ENCODE assay signal across 20 mouse cellular contexts in the genomic region with DNA sequence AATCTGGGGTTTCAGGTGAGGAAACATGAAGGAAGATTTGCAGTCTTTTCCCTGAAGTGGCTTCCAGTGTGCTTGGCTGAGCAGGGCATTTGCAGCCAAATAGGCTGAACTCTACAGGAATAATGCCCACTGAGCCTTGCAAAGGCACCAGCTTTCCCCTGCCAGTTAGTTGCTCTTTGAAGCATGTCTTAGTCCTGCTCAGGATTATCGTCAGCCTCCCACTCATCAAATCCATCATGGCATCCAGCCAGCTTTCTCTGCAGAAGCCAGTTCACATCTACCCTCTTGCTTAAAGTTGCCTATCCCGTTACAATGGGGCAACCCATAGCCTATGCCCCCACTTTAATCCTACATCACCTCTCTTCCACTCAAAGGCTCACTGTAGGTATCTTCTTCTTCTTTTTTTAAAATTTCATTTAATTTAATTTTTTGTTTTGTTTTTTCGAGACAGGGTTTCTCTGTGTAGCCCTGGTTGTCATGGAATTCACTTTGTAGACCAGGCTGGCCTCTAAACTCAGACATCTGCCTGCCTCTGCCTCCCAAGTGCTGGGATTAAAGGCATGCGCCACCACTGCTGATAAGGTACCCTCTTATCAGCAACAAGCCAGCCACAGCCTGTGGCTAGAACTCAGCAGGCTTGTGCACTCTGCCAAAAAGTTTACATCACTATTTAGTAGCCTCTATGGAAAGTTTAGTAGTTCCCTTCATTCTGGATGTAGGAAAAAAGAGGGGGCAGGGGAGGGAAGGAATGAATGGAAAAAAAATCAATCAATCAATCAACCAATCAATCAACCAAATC. TPM values are rescaled to one million over a fixed set of nuclear protein-coding genes. Genes with fewer than 3 reads are reported as not detected.
DNase-seq lines count a peak whose midpoint lies in the region; ATAC-seq and TF ChIP-seq lines count a peak whose summit lies in the region.
"Had no signal": no experiment of that assay in that cellular context is flagged by ENCODE, and none has a peak within 500 bp of the region (broad histone marks: within the 10 kb centered on the region; RNA-seq: fewer than 3 reads in every experiment).

No protein-coding gene starts in this region.

- no peaks in the 10 kb centered on the region for H3K36me3 ChIP-seq in hindbrain, postnatal 0 days (ENCODE audit: insufficient read depth, low read length)
- no peaks in the 10 kb centered on the region for H3K36me3 ChIP-seq in hindbrain, embryonic 14.5 days (replicated peaks; ENCODE audit: control insufficient read depth, insufficient read depth)
- H3K36me3 ChIP-seq: forebrain, embryonic 12.5 days; limb, embryonic 10.5 days; midbrain, embryonic 12.5 days had no signal

- no peaks in the 10 kb centered on the region for H3K9me3 ChIP-seq in hindbrain, postnatal 0 days (ENCODE audit: low read length)
- no peaks in the 10 kb centered on the region for H3K9me3 ChIP-seq in hindbrain, embryonic 14.5 days (ENCODE audit: control insufficient read depth, low read length)
- H3K9me3 ChIP-seq: forebrain, embryonic 12.5 days; limb, embryonic 10.5 days; midbrain, embryonic 12.5 days had no signal

- no peaks in the 10 kb centered on the region for H3K27me3 ChIP-seq in hindbrain, postnatal 0 days (ENCODE audit: insufficient read depth, low read length)
- no peaks in the 10 kb centered on the region for H3K27me3 ChIP-seq in hindbrain, embryonic 14.5 days (ENCODE audit: control insufficient read depth, insufficient read depth, low read length)
- H3K27me3 ChIP-seq: forebrain, embryonic 12.5 days; midbrain, embryonic 12.5 days had no signal

- H3K4me3 ChIP-seq in hindbrain, postnatal 0 days (ENCODE audit: low read length) = no peak overlapping the region
- no peak overlapping the region for H3K4me3 ChIP-seq in hindbrain, embryonic 14.5 days (replicated peaks; ENCODE audit: low read length)
- H3K4me3 ChIP-seq: forebrain, embryonic 12.5 days; limb, embryonic 10.5 days; midbrain, embryonic 12.5 days had no signal

- no peak for TF ChIP-seq CTCF in hindbrain, postnatal 0 days (IDR thresholded peaks at IDR 0.05; ENCODE audit: low read depth)

- no peaks in the 10 kb centered on the region for H3K4me1 ChIP-seq in hindbrain, postnatal 0 days (ENCODE audit: insufficient read depth, low read length)
- no peaks in the 10 kb centered on the region for H3K4me1 ChIP-seq in hindbrain, embryonic 14.5 days (replicated peaks; ENCODE audit: control insufficient read depth, insufficient read depth, low read length)
- H3K4me1 ChIP-seq: forebrain, embryonic 12.5 days; limb, embryonic 10.5 days; midbrain, embryonic 12.5 days had no signal

- peak; percentile 70 for ATAC-seq in hindbrain, postnatal 0 days
- no peak for ATAC-seq in hindbrain, embryonic 14.5 days (ENCODE audit: low FRiP score)

- DNase-seq in hindbrain, postnatal 0 days (ENCODE audit: low spot score) = peak; percentile 71
- DNase-seq in hindbrain, embryonic 14.5 days (ENCODE audit: low spot score) = no peak
- peak; percentile 18 for DNase-seq in right cerebral cortex, postnatal 14 days
- DNase-seq in right cerebral cortex, postnatal 25 days = no peak
- peak; percentile 43 for DNase-seq in kidney, postnatal 10 days
- no peak for DNase-seq in c-Kit-positive CD71-positive TER-119-positive erythroid progenitor cells, embryonic 14.5 days (ENCODE audit: low spot score)
- no peak for DNase-seq in frontal cortex, postnatal 10 days (ENCODE audit: low spot score in 2 of 2)
- DNase-seq: cerebellum, adult 11-12 months; lung, embryonic 14.5 days; lung, postnatal 4 days; right cerebral cortex, adult 18-20 months; spleen, adult 18-20 months; thymus, adult 2 months had no signal

- no peak overlapping the region for H3K27ac ChIP-seq in hindbrain, postnatal 0 days
- H3K27ac ChIP-seq in hindbrain, embryonic 14.5 days = no peak overlapping the region
- H3K27ac ChIP-seq: forebrain, embryonic 12.5 days; limb, embryonic 10.5 days; midbrain, embryonic 12.5 days had no signal

- 62% methylated on average over 4 of the region's 4 CpGs for WGBS in hindbrain, postnatal 0 days
- WGBS in hindbrain, embryonic 14.5 days = 70% methylated on average over 4 of the region's 4 CpGs

- no peak overlapping the region for H3K4me2 ChIP-seq in hindbrain, postnatal 0 days (ENCODE audit: low read depth, low read length)
- no peak overlapping the region for H3K4me2 ChIP-seq in hindbrain, embryonic 14.5 days (replicated peaks)
- H3K4me2 ChIP-seq: forebrain, embryonic 12.5 days; liver, embryonic 11.5 days; lung, embryonic 14.5 days; midbrain, embryonic 12.5 days had no signal

- no peak overlapping the region for H3K9ac ChIP-seq in hindbrain, postnatal 0 days (replicated peaks; ENCODE audit: low read length)
- H3K9ac ChIP-seq in hindbrain, embryonic 14.5 days = no peak overlapping the region
- H3K9ac ChIP-seq: forebrain, embryonic 12.5 days; lung, embryonic 14.5 days; midbrain, embryonic 12.5 days had no signal

RNA-seq across cellular contexts. Expression of a gene that starts 9.6 kb away (rescaled TPM):
- total RNA-seq in hindbrain, postnatal 0 days (2014; rRNA removed) = 17.5 and 25.3 TPM in 2 replicates
- polyA plus RNA-seq in hindbrain, postnatal 0 days (2015; fragmentation: Nextera tagmentation; extraction: Ambion mirVana) = 7.8 and 9.3 TPM in 2 replicates
- polyA plus RNA-seq in hindbrain, embryonic 14.5 days (2014; fragmentation: Nextera tagmentation; extraction: Ambion mirVana) = 15.8 and 16.1 TPM in 2 replicates

RNA-seq across cellular contexts. Expression of a gene that starts 34.4 kb away (rescaled TPM):
- 0.78 and 1.0 TPM in 2 replicates for total RNA-seq in hindbrain, postnatal 0 days (2014; rRNA removed)
- 3.2 and 5.0 TPM in 2 replicates for polyA plus RNA-seq in hindbrain, postnatal 0 days (2015; fragmentation: Nextera tagmentation; extraction: Ambion mirVana)
- polyA plus RNA-seq in hindbrain, embryonic 14.5 days (2014; fragmentation: Nextera tagmentation; extraction: Ambion mirVana) = 3.1 and 3.4 TPM in 2 replicates
- total RNA-seq: hematopoietic stem cell, adult 5-6 weeks; neutrophil, adult 5-6 weeks had no signal
- polyA plus RNA-seq: limb, embryonic 10.5 days; liver, embryonic 11.5 days; stomach, embryonic 14.5 days had no signal

Comparison
In these comparisons a context has a peak if more than half of its experiments do, and no peak if none do; other contexts are left out.
1. DNase-seq: peak in hindbrain, postnatal 0 days (single experiment), right cerebral cortex, postnatal 14 days (single experiment) and kidney, postnatal 10 days (single experiment); none in hindbrain, embryonic 14.5 days (single experiment), right cerebral cortex, postnatal 25 days (single experiment), c-Kit-positive CD71-positive TER-119-positive erythroid progenitor cells, embryonic 14.5 days (single experiment) and frontal cortex, postnatal 10 days (0 of 2).